In the genomic region with DNA sequence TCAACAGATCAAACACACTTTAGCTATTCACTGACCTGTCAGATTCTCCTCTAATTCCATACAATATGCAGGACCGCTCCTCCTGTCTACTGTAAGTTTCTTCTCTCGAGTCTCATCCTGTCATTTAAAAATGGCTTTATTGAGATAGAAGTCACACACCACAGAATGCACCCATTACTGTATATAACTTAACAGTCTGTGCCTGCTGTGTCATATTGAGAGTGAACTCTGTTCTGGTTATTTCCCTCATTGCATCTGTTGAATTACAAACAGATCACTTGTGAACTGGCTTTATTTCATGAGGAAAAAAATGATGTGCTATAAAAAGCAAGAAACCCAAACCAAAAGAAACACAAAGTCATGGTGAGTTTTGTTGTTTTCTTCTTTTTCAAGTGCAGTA, we compare ENCODE assay signal across 23 mouse cellular contexts.
DNase-seq lines count a peak whose midpoint lies in the region; ATAC-seq lines count a peak whose summit lies in the region.
"Had no signal": no experiment of that assay in that cellular context is flagged by ENCODE, and none has a peak within 500 bp of the region (broad histone marks: within the 10 kb centered on the region; RNA-seq: fewer than 3 reads in every experiment).

No protein-coding gene starts in this region.

- no peaks in the 10 kb centered on the region for H3K36me3 ChIP-seq in hindbrain, embryonic 12.5 days
- no peaks in the 10 kb centered on the region for H3K36me3 ChIP-seq in hindbrain, embryonic 16.5 days (ENCODE audit: control insufficient read depth, insufficient read depth, low read length)
- H3K36me3 ChIP-seq: embryonic facial prominence, embryonic 10.5 days; embryonic facial prominence, embryonic 12.5 days; forebrain, embryonic 15.5 days; G1E had no signal

- no peaks in the 10 kb centered on the region for H3K9me3 ChIP-seq in hindbrain, embryonic 12.5 days (replicated peaks)
- no peaks in the 10 kb centered on the region for H3K9me3 ChIP-seq in hindbrain, embryonic 16.5 days (ENCODE audit: control insufficient read depth, low read length)
- H3K9me3 ChIP-seq: embryonic facial prominence, embryonic 10.5 days; embryonic facial prominence, embryonic 12.5 days; forebrain, embryonic 13.5 days; forebrain, embryonic 15.5 days; G1E had no signal

- H3K27ac ChIP-seq in hindbrain, embryonic 12.5 days, result no peak overlapping the region
- H3K27ac ChIP-seq in hindbrain, embryonic 16.5 days (ENCODE audit: low read depth, low read length), result no peak overlapping the region
- H3K27ac ChIP-seq: embryonic facial prominence, embryonic 10.5 days; embryonic facial prominence, embryonic 12.5 days; forebrain, embryonic 13.5 days; forebrain, embryonic 15.5 days had no signal

- no peak overlapping the region for H3K9ac ChIP-seq in hindbrain, embryonic 12.5 days
- no peak overlapping the region for H3K9ac ChIP-seq in hindbrain, embryonic 16.5 days (ENCODE audit: low read depth, low read length)
- H3K9ac ChIP-seq: embryonic facial prominence, embryonic 12.5 days; forebrain, embryonic 13.5 days; forebrain, embryonic 15.5 days; forebrain, postnatal 0 days had no signal

- H3K27me3 ChIP-seq in hindbrain, embryonic 12.5 days, result no peaks in the 10 kb centered on the region
- H3K27me3 ChIP-seq in hindbrain, embryonic 16.5 days (replicated peaks; ENCODE audit: control insufficient read depth, insufficient read depth, low read length), result no peaks in the 10 kb centered on the region
- H3K27me3 ChIP-seq: embryonic facial prominence, embryonic 12.5 days; forebrain, embryonic 13.5 days; forebrain, embryonic 15.5 days; Patski had no signal

- peaks cover 7% of the 10 kb centered on the region for H3K4me1 ChIP-seq in hindbrain, embryonic 12.5 days
- H3K4me1 ChIP-seq in hindbrain, embryonic 16.5 days (ENCODE audit: control insufficient read depth, insufficient read depth, low read depth, low read length), result peaks cover 5% of the 10 kb centered on the region; the same call in 1 of the 2 replicates

- 88% methylated on average over 2 of the region's 2 CpGs for WGBS in hindbrain, embryonic 12.5 days
- 85% methylated on average over 2 of the region's 2 CpGs for WGBS in hindbrain, embryonic 16.5 days

- ATAC-seq in CD4-positive, CD25-positive, alpha-beta regulatory T cell, adult 4 months, result peak; percentile 60
- ATAC-seq in activated CD4-positive, CD25-positive, alpha-beta regulatory T cell, adult 4 months, result peak; percentile 52
- peak; percentile 25 for ATAC-seq in inflammation-experienced regulatory T-cells, adult 6 months
- no peak for ATAC-seq in hindbrain, embryonic 12.5 days (ENCODE audit: low FRiP score)
- no peak for ATAC-seq in hindbrain, embryonic 16.5 days
- ATAC-seq: forebrain, embryonic 13.5 days; forebrain, embryonic 15.5 days; forebrain, postnatal 0 days; Patski had no signal

- no peak overlapping the region for H3K4me3 ChIP-seq in hindbrain, embryonic 12.5 days
- H3K4me3 ChIP-seq in hindbrain, embryonic 16.5 days (ENCODE audit: low read length), result no peak overlapping the region
- H3K4me3 ChIP-seq: embryonic facial prominence, embryonic 10.5 days; embryonic facial prominence, embryonic 12.5 days; forebrain, embryonic 13.5 days; forebrain, embryonic 15.5 days had no signal

- DNase-seq in A20 (ENCODE audit: low read depth, low spot score), result peak; percentile 51
- no peak for DNase-seq in heart, postnatal 4 days
- DNase-seq: adrenal gland, adult 2 months; adrenal gland, postnatal 10 days; adrenal gland, postnatal 25 days; B cell, adult 2 months; cerebellum, adult 11-12 months; cerebellum, adult 2 months; cerebellum, adult 9-10 months; cerebellum, postnatal 10 days; cerebellum, postnatal 25 days; forebrain, postnatal 0 days had no signal

- H3K4me2 ChIP-seq in hindbrain, embryonic 12.5 days (replicated peaks), result no peak overlapping the region
- no peak overlapping the region for H3K4me2 ChIP-seq in hindbrain, embryonic 16.5 days (ENCODE audit: low read length)
- H3K4me2 ChIP-seq: embryonic facial prominence, embryonic 12.5 days; forebrain, embryonic 13.5 days; forebrain, embryonic 15.5 days had no signal

Comparison
In these comparisons a context has a peak if more than half of its experiments do, and no peak if none do; other contexts are left out.
1. ATAC-seq: peak in CD4-positive, CD25-positive, alpha-beta regulatory T cell, adult 4 months (single experiment), activated CD4-positive, CD25-positive, alpha-beta regulatory T cell, adult 4 months (single experiment) and inflammation-experienced regulatory T-cells, adult 6 months (single experiment); none in hindbrain, embryonic 12.5 days (single experiment) and hindbrain, embryonic 16.5 days (single experiment).